Mouse (Mus musculus) CH12.LX (cell line): ENCODE measurements at regions not wholly inside any gene's neighbourhood (a gene's known extent, or its start where the extent isn't known, plus 50 kb on each side); places are given as distances from the start of the nearest gene placed in this dataset.
A peak's percentile ranks its signal among the peaks of the same experiment; 100 is the strongest.

Experiments used
- DNase-seq: peaks from one replicate; pipeline ENCODE4 v3.0.0-alpha.2; 2013; ENCODE audit errors: extremely low read depth
- H3K27ac ChIP-seq: 2 replicates; pipeline ENCODE4 v1.5.1; 2012; ENCODE audit warnings: low read depth, mild to moderate bottlenecking, control low read depth, moderate library complexity; ENCODE audit not compliant: insufficient read depth
- H3K27me3 ChIP-seq: replicated peaks from 2 replicates; pipeline ENCODE3; 2012; ENCODE audit warnings: inconsistent platforms
- H3K36me3 ChIP-seq, 2 experiments: replicated peaks in 1 of 2; 2 replicates each; pipeline versions ENCODE3 to v1.6.1; 2012; ENCODE audit warnings: inconsistent platforms in 1 of 2, low read length in 1 of 2, mild to moderate bottlenecking in 1 of 2, mixed read lengths in 1 of 2, moderate library complexity in 1 of 2; ENCODE audit not compliant: control insufficient read depth in 1 of 2, insufficient read depth in 1 of 2
- H3K4me1 ChIP-seq, 2 experiments: 2 replicates each; pipeline ENCODE4 v1.6.1; 2012; ENCODE audit warnings: inconsistent platforms in 1 of 2, moderate library complexity in 1 of 2; ENCODE audit not compliant: insufficient read depth in 2 of 2, control insufficient read depth in 1 of 2
- H3K4me2 ChIP-seq: 2 replicates; pipeline ENCODE4 v1.6.1; 2012; ENCODE audit warnings: low read depth, mild to moderate bottlenecking, control low read depth; ENCODE audit not compliant: poor library complexity, insufficient read depth, severe bottlenecking
- H3K4me3 ChIP-seq, 3 experiments: fragments of 150-350 bp in 1 of 3; sonication (generic) in 1 of 3; replicated peaks in 1 of 3; 2 replicates each; pipeline versions ENCODE3 to v1.5.1; 2011 to 2012; ENCODE audit warnings: low read depth in 2 of 3, low read length in 2 of 3, mild to moderate bottlenecking in 2 of 3, moderate library complexity in 2 of 3, control low read depth in 1 of 3, improper control_type of control experiment in 1 of 3, inconsistent platforms in 1 of 3, mixed read lengths in 1 of 3; ENCODE audit not compliant: poor library complexity in 1 of 3
- H3K79me2 ChIP-seq: replicated peaks from 2 replicates; pipeline ENCODE4 v1.6.1; 2012; ENCODE audit warnings: mild to moderate bottlenecking, moderate library complexity; ENCODE audit not compliant: control insufficient read depth, poor library complexity, insufficient read depth, severe bottlenecking; ENCODE audit errors: extremely low read depth
- H3K9ac ChIP-seq: 2 replicates; pipeline ENCODE4 v1.6.1; 2012; ENCODE audit warnings: low read depth, mild to moderate bottlenecking, control low read depth, moderate library complexity; ENCODE audit not compliant: insufficient read depth
- H3K9me3 ChIP-seq: replicated peaks from 2 replicates; pipeline ENCODE3; 2012; ENCODE audit warnings: low read length, inconsistent platforms, mixed read lengths
- CTCF ChIP-seq, 2 experiments: IDR thresholded peaks in 1 of 2; conservative IDR thresholded peaks in 1 of 2; 2 replicates each; pipeline ENCODE4 v1.5.1; 2011 to 2012; ENCODE audit warnings: low read depth in 2 of 2, low read length in 2 of 2, improper control_type of control experiment in 1 of 2, inconsistent platforms in 1 of 2, mild to moderate bottlenecking in 1 of 2, moderate library complexity in 1 of 2
- E2F4 ChIP-seq: IDR thresholded peaks from 2 replicates; pipeline ENCODE4 v1.6.1; 2011; ENCODE audit warnings: low read depth, low read length, improper control_type of control experiment; ENCODE audit not compliant: insufficient replicate concordance
- ELF1 ChIP-seq: IDR thresholded peaks from 2 replicates; pipeline ENCODE4 v1.6.1; 2014; ENCODE audit warnings: low read depth, mild to moderate bottlenecking, inconsistent platforms, low read length, improper control_type of control experiment
- GABPA ChIP-seq: IDR thresholded peaks from 2 replicates; pipeline ENCODE4 v1.6.1; 2012; ENCODE audit warnings: low read depth, low read length, improper control_type of control experiment, inconsistent platforms; ENCODE audit not compliant: insufficient replicate concordance
- JUN ChIP-seq: IDR thresholded peaks from 2 replicates; pipeline ENCODE4 v1.6.1; 2011; ENCODE audit warnings: low read depth, mild to moderate bottlenecking, low read length, improper control_type of control experiment, moderate library complexity; ENCODE audit not compliant: insufficient read depth
- JUND ChIP-seq: conservative IDR thresholded peaks from 2 replicates; pipeline ENCODE4 v1.6.1; 2011; ENCODE audit warnings: low read depth, low read length, improper control_type of control experiment
- MAFK ChIP-seq: IDR thresholded peaks from 2 replicates; pipeline ENCODE4 v1.6.1; 2011; ENCODE audit warnings: low read length, improper control_type of control experiment; ENCODE audit not compliant: insufficient replicate concordance
- MAX ChIP-seq: IDR thresholded peaks from 2 replicates; pipeline ENCODE4 v1.6.1; 2011; ENCODE audit warnings: low read length, improper control_type of control experiment
- MAZ ChIP-seq: IDR thresholded peaks from 2 replicates; pipeline ENCODE4 v1.6.1; 2012; ENCODE audit warnings: low read depth, mild to moderate bottlenecking, inconsistent platforms, low read length, improper control_type of control experiment, moderate library complexity
- POLR2A ChIP-seq: IDR thresholded peaks from 2 replicates; pipeline ENCODE4 v1.6.1; 2011; ENCODE audit warnings: low read depth, mild to moderate bottlenecking, improper control_type of control experiment, low read length
- RAD21 ChIP-seq: IDR thresholded peaks from 2 replicates; pipeline ENCODE4 v1.6.1; 2011; ENCODE audit warnings: low read depth, mild to moderate bottlenecking, low read length, improper control_type of control experiment, moderate library complexity
- RCOR1 ChIP-seq: conservative IDR thresholded peaks from 2 replicates; pipeline ENCODE4 v1.6.1; 2012; ENCODE audit warnings: low read depth, mild to moderate bottlenecking, inconsistent platforms, low read length, improper control_type of control experiment
- SMC3 ChIP-seq: IDR thresholded peaks from 2 replicates; pipeline ENCODE4 v1.6.1; 2011; ENCODE audit warnings: low read depth, low read length, improper control_type of control experiment
- USF2 ChIP-seq: conservative IDR thresholded peaks from 2 replicates; pipeline ENCODE4 v1.6.1; 2011; ENCODE audit warnings: low read depth, low read length, improper control_type of control experiment
- ZC3H11A ChIP-seq: IDR thresholded peaks from 2 replicates; pipeline ENCODE4 v1.6.1; 2012; ENCODE audit warnings: low read depth, mild to moderate bottlenecking, inconsistent platforms, low read length, improper control_type of control experiment
- ZNF384 ChIP-seq: IDR thresholded peaks from 2 replicates; pipeline ENCODE4 v1.6.1; 2012; ENCODE audit warnings: low read depth, low read length, improper control_type of control experiment, inconsistent platforms
- dilution Hi-C: fragments of 300-500 bp; cut with MboI; formaldehyde crosslinking; loops from 2 replicates; pipeline ENCODE4 v1.14.3; 2020; ENCODE audit warnings: low sequenced_read_pairs; ENCODE audit not compliant: extremely low pct_unique_long_range_greater_than_20kb, extremely low pct_ligation_motif_present
- in situ Hi-C: fragments of 300-500 bp; cut with MboI; formaldehyde crosslinking; loops from 3 replicates; pipeline ENCODE4 v1.14.3; 2019; ENCODE audit warnings: low sequenced_read_pairs, low pct_ligation_motif_present, low pct_unique_long_range_greater_than_20kb, mixed read lengths

- dilution Hi-C loops: no loop called here
Observed at GRCm38 (mm10) chrX:21424797-21425196, 59.5 kb upstream of the Agtr2 start.

GRCm38 (mm10) chrX:21428081-21428480 lies 56.3 kb upstream of the Agtr2 start:
- H3K9me3 ChIP-seq: no peaks in the 10 kb centered on the region
- H3K27ac ChIP-seq: no peak overlapping the region
- H3K4me1 ChIP-seq: no peaks in the 10 kb centered on the region
- no peak overlapping the region for H3K9ac ChIP-seq
- TF ChIP-seq CTCF (conservative IDR thresholded peaks at IDR 0.05 in 1 of 2, IDR thresholded peaks at IDR 0.05 in 1 of 2; ENCODE audit: low read depth in 2 of 2, low read length in 2 of 2) (peak in 1 of 2 experiments; percentile 30; a peak in 2 of 4 replicates), SMC3 (no peak), MAX (no peak), ZC3H11A (no peak), JUND (no peak), USF2 (no peak), RAD21 (no peak; the same call in none of the 2 replicates)
- H3K27me3 ChIP-seq: no peaks in the 10 kb centered on the region
- DNase-seq: peak; percentile 0
- H3K4me2 ChIP-seq: no peak overlapping the region
- no peak overlapping the region for H3K4me3 ChIP-seq
- in situ Hi-C loops (no loop called here), dilution Hi-C loops (no loop called here)
- no peaks in the 10 kb centered on the region for H3K79me2 ChIP-seq
- no peaks in the 10 kb centered on the region for H3K36me3 ChIP-seq

More at GRCm38 (mm10) chrX:21424797-21425196, 59.5 kb upstream of the Agtr2 start:
- H3K27ac ChIP-seq: no peak overlapping the region
- peak; percentile 8 for DNase-seq
- no peak overlapping the region for H3K9ac ChIP-seq
- H3K27me3 ChIP-seq: no peaks in the 10 kb centered on the region
- H3K4me3 ChIP-seq: no peak overlapping the region
- no peaks in the 10 kb centered on the region for H3K4me1 ChIP-seq
- no peak overlapping the region for H3K4me2 ChIP-seq
- no peaks in the 10 kb centered on the region for H3K9me3 ChIP-seq
- H3K79me2 ChIP-seq: no peaks in the 10 kb centered on the region
- no peak for TF ChIP-seq MAFK
- TF ChIP-seq E2F4: no peak
- TF ChIP-seq JUND: no peak
- TF ChIP-seq MAZ: no peak
- peak; percentile 48 for TF ChIP-seq RAD21
- no peak for TF ChIP-seq GABPA
- peak; percentile 19 to 60; a peak in 2 of 4 replicates for TF ChIP-seq CTCF (conservative IDR thresholded peaks at IDR 0.05 in 1 of 2, IDR thresholded peaks at IDR 0.05 in 1 of 2; ENCODE audit: low read depth in 2 of 2, low read length in 2 of 2)
- no peak for TF ChIP-seq ELF1
- no peak for TF ChIP-seq RCOR1
- TF ChIP-seq ZNF384: peak; percentile 73
- no peak for TF ChIP-seq POLR2A
- TF ChIP-seq JUN: no peak
- peak; percentile 27; the same call in 1 of the 2 replicates for TF ChIP-seq SMC3
- TF ChIP-seq, all 38 proteins: peak for 4
- in situ Hi-C loops: no loop called here
- no peaks in the 10 kb centered on the region for H3K36me3 ChIP-seq
